Mouse (Mus musculus) layer of hippocampus, adult 8-10 months (tissue): ENCODE results near the gene Dnm2. TPM values are rescaled to one million over a fixed set of nuclear protein-coding genes. Genes with fewer than 3 reads are reported as not detected.
A peak's percentile ranks its signal among the peaks of the same experiment; 100 is the strongest.
"Not testable (repeated sequence)": the region's sequence is repeated elsewhere in the genome, so short reads cannot be mapped to it uniquely, and the experiment has no call there.

Experiments
- DNase-seq, 2 experiments: peaks; one replicate each; pipeline ENCODE4 v3.0.0; 2022; ENCODE audit warnings: low spot score in 2 of 2
- microRNA-seq, 2 experiments: library from miRNA; unstranded; fragments of <30 nt; microRNA quantifications; one replicate each; pipeline ENCODE4 v1.2.0; 2022
- total RNA-seq, 4 experiments: library from RNA; stranded (reverse); gene quantifications; 2 replicates each; pipeline ENCODE4 v1.2.4; 2022

The Dnm2 gene
- total RNA-seq, 4 experiments from 2014 or later = 60.8 to 76.0 (median 71.2) TPM

DNA sequence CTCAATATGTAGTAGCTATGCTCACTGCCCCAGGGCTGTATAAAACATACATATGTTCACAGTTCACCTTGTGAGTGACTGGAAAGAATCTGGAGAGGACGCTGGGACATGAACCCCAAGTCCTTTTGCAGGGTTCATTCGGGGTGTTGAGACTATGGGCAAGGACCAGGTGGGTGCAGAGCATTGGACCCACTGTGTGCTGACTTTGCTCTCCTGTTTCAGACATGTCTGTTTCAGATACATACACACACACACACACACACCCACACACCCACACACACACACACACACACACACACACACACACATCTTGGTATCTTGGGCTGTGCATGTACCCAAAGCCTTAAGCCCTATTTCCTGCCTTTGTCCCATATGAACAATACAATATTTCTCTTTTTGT lies 117.3 kb downstream of the Dnm2 start:
- DNase-seq = not testable (repeated sequence)

- no peak for DNase-seq
These were observed 120.7 kb downstream of the Dnm2 start for GRCm38 (mm10) chr9:21545351-21545915.

DNA sequence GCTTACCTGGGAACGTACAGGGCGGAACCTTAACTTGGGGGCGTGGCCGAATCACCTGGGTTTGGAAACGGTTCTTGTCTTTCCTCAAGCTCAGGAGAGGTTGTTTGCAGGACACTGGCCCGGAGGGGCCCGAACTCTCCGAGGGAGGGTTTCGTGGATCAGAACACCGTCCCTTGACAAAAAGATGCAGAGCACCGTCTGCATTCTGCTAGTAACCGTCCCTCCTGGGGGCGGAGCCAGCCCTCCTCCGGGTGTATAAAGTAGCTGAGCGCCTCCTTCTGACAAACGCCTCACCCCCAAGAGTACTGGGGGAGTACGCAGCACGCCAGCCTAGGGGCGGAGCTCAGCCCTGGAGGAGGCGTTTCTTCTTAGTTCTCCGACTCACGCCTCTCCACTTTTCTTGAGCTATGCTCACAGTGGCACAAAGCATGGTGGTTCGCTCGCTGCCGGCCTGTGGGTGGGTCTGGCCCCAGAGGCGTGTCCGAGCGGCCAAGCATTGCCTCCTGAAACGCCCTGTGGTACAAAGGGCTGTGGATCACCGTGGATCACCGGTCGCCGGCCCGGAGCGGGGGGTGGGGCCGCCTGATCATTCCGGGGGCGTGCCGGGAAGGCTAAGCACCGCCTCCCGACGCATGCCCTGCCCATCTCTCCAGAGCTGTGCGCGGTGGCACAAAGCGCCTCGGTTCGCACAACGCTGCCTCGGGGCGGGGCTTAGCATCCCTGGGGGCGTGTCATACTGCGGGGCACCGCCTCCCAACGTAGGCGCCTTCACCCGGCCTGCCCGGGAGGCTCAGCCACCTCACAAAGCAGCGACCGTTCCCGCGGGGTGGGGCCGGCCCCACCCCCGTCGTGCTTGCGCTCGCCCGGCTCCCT lies 121.4 kb downstream of the Dnm2 start:
- peak; percentile 98 to 99 for DNase-seq

DNA sequence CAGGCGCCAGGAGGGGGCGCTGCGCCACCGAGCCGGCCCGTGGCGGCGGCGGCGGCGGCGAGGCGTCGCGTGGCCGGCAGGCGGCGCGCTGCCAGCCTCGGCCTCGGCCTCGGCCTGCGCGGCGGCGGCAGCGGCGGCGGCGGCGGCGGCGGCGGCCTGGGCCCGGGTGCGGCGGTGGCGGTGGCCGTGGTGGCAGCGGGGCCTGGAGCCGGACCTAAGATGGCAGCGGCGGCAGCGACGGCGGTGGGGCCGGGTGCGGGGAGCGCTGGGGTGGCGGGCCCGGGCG lies 122.0 kb downstream of the Dnm2 start, which contains the start of gene Carm1:
Carm1 (plus strand) TSS at position 106 of the 286 bp plus-strand sequence.
- no peak for DNase-seq

DNA sequence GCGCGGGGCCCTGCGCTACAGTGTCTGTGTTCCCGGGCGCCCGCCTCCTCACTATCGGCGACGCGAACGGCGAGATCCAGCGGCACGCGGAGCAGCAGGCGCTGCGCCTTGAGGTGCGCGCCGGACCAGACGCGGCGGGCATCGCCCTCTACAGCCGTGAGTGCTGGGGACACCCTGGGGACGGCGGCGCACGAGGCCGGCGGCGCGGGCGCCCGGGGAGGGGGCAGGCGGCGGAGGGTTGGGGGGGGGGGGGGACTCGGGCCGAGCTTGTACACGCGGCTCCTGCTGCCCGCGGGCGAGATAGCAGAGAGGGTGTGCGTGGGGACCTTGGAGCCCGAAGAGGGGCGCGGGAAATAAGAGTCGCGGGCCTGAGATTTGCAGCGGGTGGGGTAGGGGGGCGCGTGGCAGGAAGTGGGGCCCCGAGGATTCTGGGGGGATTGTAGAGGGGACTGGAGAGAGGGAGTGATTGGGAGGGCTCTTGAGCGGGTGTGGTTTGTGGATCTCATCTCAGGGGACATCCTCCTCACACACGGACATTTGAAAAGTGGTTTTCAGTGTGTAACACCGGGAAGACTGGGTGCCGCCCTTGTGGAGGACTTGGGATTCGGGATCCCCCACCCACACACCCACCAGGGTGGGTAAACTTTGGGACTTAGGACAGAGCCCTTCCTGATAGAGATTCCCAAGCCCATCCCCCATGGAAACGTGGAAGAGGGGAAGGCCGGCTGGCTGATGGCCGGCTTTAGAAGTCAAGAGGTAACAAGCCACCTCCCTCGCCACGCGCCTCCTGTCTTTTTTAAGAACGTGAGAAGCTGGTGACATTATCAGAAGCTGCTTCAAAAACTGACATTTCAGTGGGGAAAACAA lies 122.6 kb downstream of the Dnm2 start:
- DNase-seq = peak; percentile 41 to 59

DNA sequence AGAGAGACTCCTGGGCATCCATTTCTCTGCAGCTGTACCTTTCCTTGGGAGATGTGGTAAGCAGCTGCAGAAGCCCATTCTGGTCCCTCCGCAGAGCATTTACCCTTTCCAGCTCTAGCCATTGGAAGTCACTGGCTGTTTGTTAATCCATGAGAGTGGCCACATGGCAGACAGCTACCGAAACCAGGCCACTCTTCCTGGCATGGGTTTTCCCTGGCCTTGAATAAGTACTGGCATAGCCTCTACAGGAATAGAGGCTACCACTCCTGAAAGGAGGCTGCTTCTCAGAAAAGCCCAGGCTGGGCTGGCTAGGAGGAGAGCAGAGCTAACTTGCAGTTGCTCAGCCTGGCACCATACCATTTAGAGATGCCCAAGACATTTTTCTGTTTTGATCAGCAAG lies 126.3 kb downstream of the Dnm2 start:
- DNase-seq = no peak

DNA sequence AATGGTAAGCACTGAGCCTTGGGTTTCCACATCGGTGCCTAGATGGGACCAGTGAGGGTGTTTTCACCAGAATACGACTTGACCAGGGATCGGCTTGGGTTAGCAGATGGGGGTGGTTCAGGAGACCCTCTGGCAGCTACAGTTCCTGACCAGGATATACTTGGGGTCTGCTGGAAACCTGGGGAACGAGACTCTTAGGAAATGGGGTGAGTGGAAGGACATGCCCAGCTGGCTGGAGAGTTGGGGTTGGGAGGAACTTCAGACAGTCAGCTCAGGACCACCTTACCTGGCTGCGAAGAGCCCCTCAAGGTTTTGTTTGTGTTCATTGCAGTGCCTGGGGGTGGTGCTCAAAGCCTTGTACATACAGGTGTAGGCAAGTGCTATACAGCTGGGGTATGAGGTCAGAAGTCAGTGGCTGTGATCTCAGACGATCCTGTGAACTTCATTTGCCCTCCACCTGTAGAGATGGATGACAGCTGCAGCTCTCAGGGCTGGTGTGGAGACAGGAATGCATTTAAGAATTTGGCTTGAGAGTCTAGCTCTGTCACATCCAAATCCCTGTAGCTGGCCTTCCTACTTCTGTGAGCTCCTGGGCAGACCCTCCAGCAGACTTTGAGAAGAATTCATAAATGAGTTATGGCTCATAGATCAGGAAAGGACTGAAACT lies 129.0 kb downstream of the Dnm2 start:
- DNase-seq = no peak

- DNase-seq = no peak
These were observed 130.6 kb downstream of the Dnm2 start for GRCm38 (mm10) chr9:21555198-21555742.

DNA sequence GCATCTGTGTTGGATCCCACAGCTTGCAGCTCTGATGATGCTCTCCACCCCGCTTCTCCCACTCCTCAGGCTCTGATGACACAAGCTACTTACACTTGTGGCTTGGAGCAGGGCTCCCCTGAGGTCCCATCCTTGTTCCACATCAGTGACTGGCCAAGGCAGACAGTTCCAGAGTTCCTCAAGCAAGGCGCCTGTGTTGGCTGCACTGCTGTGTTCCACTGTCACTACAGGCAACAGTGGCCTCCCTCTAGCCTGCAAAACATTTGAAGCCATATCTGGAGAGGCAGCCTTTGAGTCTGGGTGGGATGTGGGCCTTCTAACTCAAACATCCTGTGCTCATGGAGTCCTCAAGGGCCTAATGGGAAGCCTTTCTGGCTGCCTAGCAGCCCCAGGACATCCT lies 132.3 kb downstream of the Dnm2 start:
- no peak for DNase-seq

Small RNA genes lying within 50 kb of the gene (microRNA-seq; reads per million reads assigned to microRNA genes)
- gene Mir199a-1 = 0 reads per million in 2 experiments

Other genes with a start within 250 kb of the Dnm2 start
- gene Keap1, start 185.5 kb upstream of the Dnm2 start, total RNA-seq = 10 to 100 TPM; 52.8 to 60.0 (median 56.6) TPM
- gene S1pr5, start 176.5 kb upstream of the Dnm2 start, total RNA-seq = 10 to 100 TPM; 11.3 to 19.1 (median 14.6) TPM
- gene Atg4d, start 159.6 kb upstream of the Dnm2 start, total RNA-seq = 10 to 100 TPM; 37.3 to 45.0 (median 38.1) TPM
- gene Kri1, start 136.9 kb upstream of the Dnm2 start, total RNA-seq = 10 to 100 TPM; 43.2 to 48.9 (median 44.5) TPM
- 10 to 100 TPM; 48.8 to 61.6 (median 55.9) TPM for gene Cdkn2d, start 133.5 kb upstream of the Dnm2 start, total RNA-seq
- 1 to 10 TPM in 3 of 4 experiments, under 1 TPM in 1; 0.35 to 2.0 (median 1.6) TPM for gene Ap1m2, start 112.6 kb upstream of the Dnm2 start, total RNA-seq
- 10 to 100 TPM; 55.2 to 74.2 (median 64.7) TPM for gene Slc44a2, start 104.2 kb upstream of the Dnm2 start, total RNA-seq
- gene Ilf3, start 57.0 kb upstream of the Dnm2 start, total RNA-seq = 100 to 1,000 TPM in 3 of 4 experiments, 10 to 100 TPM in 1; 95.4 to 113 (median 103) TPM
- 10 to 100 TPM; 28.5 to 41.7 (median 36.6) TPM for gene Qtrt1, start 13.1 kb upstream of the Dnm2 start, total RNA-seq
- gene Tmed1, start 85.3 kb downstream of the Dnm2 start, total RNA-seq = 10 to 100 TPM; 10.2 to 16.2 (median 13.8) TPM
- under 1 TPM in 1 of 4 experiments, not detected in 3; 0.41 TPM for gene AB124611, start 101.3 kb downstream of the Dnm2 start, total RNA-seq
- 10 to 100 TPM; 77.5 to 91.0 (median 82.4) TPM for gene Carm1, start 122.0 kb downstream of the Dnm2 start, total RNA-seq
- 10 to 100 TPM; 51.6 to 64.9 (median 58.0) TPM for gene Timm29, start 167.8 kb downstream of the Dnm2 start, total RNA-seq
- gene Yipf2, start 167.9 kb downstream of the Dnm2 start, total RNA-seq = 10 to 100 TPM; 19.7 to 21.4 (median 20.6) TPM
- gene Smarca4, start 191.3 kb downstream of the Dnm2 start, total RNA-seq = 100 to 1,000 TPM in 3 of 4 experiments, 10 to 100 TPM in 1; 96.5 to 108 (median 103) TPM